Mouse (Mus musculus) stomach, postnatal 0 days (tissue): ENCODE measurements around the gene Lctl.
"Not testable (repeated sequence)": the region's sequence is repeated elsewhere in the genome, so short reads cannot be mapped to it uniquely, and the experiment has no call there.

Source experiments
- CTCF ChIP-seq: IDR thresholded peaks from 2 replicates; pipeline ENCODE4 v1.5.1; 2016; ENCODE audit warnings: antibody characterized with exemption, low read depth, mild to moderate bottlenecking, moderate library complexity
- EP300 ChIP-seq: optimal IDR thresholded peaks from 2 replicates; pipeline ENCODE3; 2016; ENCODE audit warnings: antibody characterized with exemption

DNA sequence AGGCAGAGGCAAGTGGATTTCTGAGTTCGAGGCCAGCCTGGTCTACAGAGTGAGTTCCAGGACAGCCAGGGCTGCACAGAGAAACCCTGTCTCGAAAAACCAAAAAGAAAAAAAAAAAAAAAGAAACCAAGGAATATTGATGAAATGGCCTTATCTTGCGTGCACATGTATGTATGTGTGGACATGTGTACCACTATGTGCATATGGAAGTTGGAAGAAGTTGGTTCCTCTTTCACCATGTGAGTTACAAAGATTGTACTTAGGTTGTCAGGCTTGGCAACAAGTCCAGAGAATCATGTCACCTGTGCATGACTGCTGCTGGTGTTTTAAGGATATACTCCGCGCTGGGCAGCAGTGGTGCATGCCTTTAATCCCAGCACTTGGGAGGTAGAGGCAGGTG, 66.3 kb downstream of the Lctl start:
- TF ChIP-seq EP300, CTCF: not testable (repeated sequence)
